Comparison of ENCODE assay signal across 23 mouse cellular contexts in genomic region chr16:85095923-85096322, GRCm38 (mm10).
DNase-seq lines count a peak whose midpoint lies in the region; ATAC-seq and TF ChIP-seq lines count a peak whose summit lies in the region.
"Had no signal": no experiment of that assay in that cellular context is flagged by ENCODE, and none has a peak within 500 bp of the region (broad histone marks: within the 10 kb centered on the region; RNA-seq: fewer than 3 reads in every experiment).

No protein-coding gene starts in this region.

- no peak overlapping the region for H3K4me3 ChIP-seq in forebrain, embryonic 13.5 days
- H3K4me3 ChIP-seq in forebrain, embryonic 10.5 days: no peak overlapping the region
- no peak overlapping the region for H3K4me3 ChIP-seq in forebrain, embryonic 16.5 days (replicated peaks; ENCODE audit: low read length)
- no peak overlapping the region for H3K4me3 ChIP-seq in forebrain, embryonic 11.5 days (ENCODE audit: low read depth, low read length)
- H3K4me3 ChIP-seq in layer of hippocampus, adult 2 months: no peak overlapping the region
- no peak overlapping the region for H3K4me3 ChIP-seq in midbrain, embryonic 13.5 days (replicated peaks)
- no peak overlapping the region for H3K4me3 ChIP-seq in midbrain, embryonic 14.5 days (replicated peaks; ENCODE audit: low read depth, low read length)
- H3K4me3 ChIP-seq: embryonic facial prominence, embryonic 10.5 days; embryonic facial prominence, embryonic 13.5 days; erythroblast, embryonic 14.5 days; gastrocnemius, adult 2 months; intestine, embryonic 15.5 days had no signal

- peak overlapping the region; percentile 48; the same call in 1 of the 2 replicates for H3K27ac ChIP-seq in forebrain, embryonic 13.5 days
- H3K27ac ChIP-seq in forebrain, embryonic 10.5 days: no peak overlapping the region
- H3K27ac ChIP-seq in forebrain, embryonic 16.5 days (ENCODE audit: low read length): peak overlapping the region; percentile 31; the same call in 1 of the 2 replicates
- H3K27ac ChIP-seq in forebrain, embryonic 11.5 days (ENCODE audit: low read depth, low read length): no peak overlapping the region
- H3K27ac ChIP-seq in layer of hippocampus, adult 2 months: peak overlapping the region; percentile 32; the same call in 1 of the 2 replicates
- peak overlapping the region; percentile 75; the same call in 1 of the 2 replicates for H3K27ac ChIP-seq in midbrain, embryonic 13.5 days
- no peak overlapping the region for H3K27ac ChIP-seq in midbrain, embryonic 14.5 days (replicated peaks; ENCODE audit: low read depth, low read length)
- H3K27ac ChIP-seq: embryonic facial prominence, embryonic 10.5 days; embryonic facial prominence, embryonic 13.5 days; gastrocnemius, adult 2 months; intestine, embryonic 15.5 days had no signal

- H3K27me3 ChIP-seq in forebrain, embryonic 13.5 days: no peaks in the 10 kb centered on the region
- H3K27me3 ChIP-seq in forebrain, embryonic 10.5 days (ENCODE audit: poor library complexity, severe bottlenecking): no peaks in the 10 kb centered on the region
- no peaks in the 10 kb centered on the region for H3K27me3 ChIP-seq in forebrain, embryonic 16.5 days (replicated peaks; ENCODE audit: control insufficient read depth, insufficient read depth, low read length)
- no peaks in the 10 kb centered on the region for H3K27me3 ChIP-seq in forebrain, embryonic 11.5 days (ENCODE audit: control insufficient read depth, insufficient read depth, low read length)
- H3K27me3 ChIP-seq in midbrain, embryonic 13.5 days: no peaks in the 10 kb centered on the region
- no peaks in the 10 kb centered on the region for H3K27me3 ChIP-seq in midbrain, embryonic 14.5 days (ENCODE audit: control insufficient read depth, insufficient read depth, low read length)
- H3K27me3 ChIP-seq: CH12.LX; embryonic facial prominence, embryonic 13.5 days; intestine, embryonic 15.5 days; Patski had no signal

- no peak for DNase-seq in forebrain, embryonic 10.5 days (ENCODE audit: extremely low spot score, low spot score)
- no peak for DNase-seq in forebrain, embryonic 11.5 days (ENCODE audit: low spot score)
- DNase-seq in layer of hippocampus, adult 2 months (ENCODE audit: low spot score in 2 of 2): no peak
- no peak for DNase-seq in layer of hippocampus, adult 8-10 months (ENCODE audit: low spot score in 2 of 2)
- DNase-seq in midbrain, embryonic 14.5 days: no peak
- DNase-seq: adrenal gland, postnatal 10 days; adrenal gland, postnatal 36 days; B cell, adult 2 months; embryo, embryonic 11 days; gastrocnemius, adult 2 months; gastrocnemius, postnatal 14 days; kidney, adult 11 months had no signal

- TF ChIP-seq CTCF in layer of hippocampus, adult 2 months (conservative IDR thresholded peaks at IDR 0.05): no peak

- ATAC-seq in forebrain, embryonic 13.5 days: no peak
- no peak for ATAC-seq in forebrain, embryonic 16.5 days
- ATAC-seq in forebrain, embryonic 11.5 days (replicated peaks; ENCODE audit: low FRiP score): no peak
- no peak for ATAC-seq in midbrain, embryonic 13.5 days
- ATAC-seq in midbrain, embryonic 14.5 days (ENCODE audit: low FRiP score, low TSS enrichment): no peak
- ATAC-seq: intestine, embryonic 15.5 days; Patski had no signal

- no peak overlapping the region for H3K4me2 ChIP-seq in forebrain, embryonic 13.5 days
- no peak overlapping the region for H3K4me2 ChIP-seq in forebrain, embryonic 16.5 days (ENCODE audit: low read length)
- H3K4me2 ChIP-seq in forebrain, embryonic 11.5 days (ENCODE audit: low read depth, low read length, severe bottlenecking): no peak overlapping the region
- H3K4me2 ChIP-seq in midbrain, embryonic 13.5 days (replicated peaks): no peak overlapping the region
- no peak overlapping the region for H3K4me2 ChIP-seq in midbrain, embryonic 14.5 days (ENCODE audit: low read length)
- H3K4me2 ChIP-seq: embryonic facial prominence, embryonic 13.5 days; heart, embryonic 11.5 days; intestine, embryonic 15.5 days had no signal

- H3K4me1 ChIP-seq in forebrain, embryonic 13.5 days: peaks cover 63% of the 10 kb centered on the region
- peaks cover 67% of the 10 kb centered on the region for H3K4me1 ChIP-seq in forebrain, embryonic 10.5 days
- peaks cover 49% of the 10 kb centered on the region for H3K4me1 ChIP-seq in forebrain, embryonic 16.5 days (replicated peaks; ENCODE audit: control insufficient read depth, insufficient read depth, low read length)
- peaks cover 9% of the 10 kb centered on the region for H3K4me1 ChIP-seq in forebrain, embryonic 11.5 days (replicated peaks; ENCODE audit: control insufficient read depth, insufficient read depth, low read length)
- peaks cover 61% of the 10 kb centered on the region for H3K4me1 ChIP-seq in midbrain, embryonic 13.5 days (replicated peaks)
- peaks cover 39% of the 10 kb centered on the region for H3K4me1 ChIP-seq in midbrain, embryonic 14.5 days (ENCODE audit: control insufficient read depth, insufficient read depth, low read length)

- 92% methylated on average over 2 of the region's 2 CpGs for WGBS in forebrain, embryonic 13.5 days
- WGBS in forebrain, embryonic 10.5 days: 89% methylated on average over 2 of the region's 2 CpGs
- WGBS in forebrain, embryonic 16.5 days: 86% methylated on average over 2 of the region's 2 CpGs
- WGBS in forebrain, embryonic 11.5 days: 78% methylated on average over 2 of the region's 2 CpGs
- 88% methylated on average over 2 of the region's 2 CpGs for WGBS in midbrain, embryonic 13.5 days
- WGBS in midbrain, embryonic 14.5 days: 78% methylated on average over 2 of the region's 2 CpGs

- no peak overlapping the region for H3K9ac ChIP-seq in forebrain, embryonic 13.5 days
- H3K9ac ChIP-seq in forebrain, embryonic 16.5 days (replicated peaks; ENCODE audit: low read depth, low read length): no peak overlapping the region
- H3K9ac ChIP-seq in forebrain, embryonic 11.5 days (ENCODE audit: low read length): no peak overlapping the region
- H3K9ac ChIP-seq in midbrain, embryonic 13.5 days (replicated peaks): no peak overlapping the region
- no peak overlapping the region for H3K9ac ChIP-seq in midbrain, embryonic 14.5 days (replicated peaks; ENCODE audit: low read length)
- H3K9ac ChIP-seq: embryonic facial prominence, embryonic 13.5 days; intestine, embryonic 15.5 days had no signal

- no peaks in the 10 kb centered on the region for H3K9me3 ChIP-seq in forebrain, embryonic 13.5 days (replicated peaks)
- no peaks in the 10 kb centered on the region for H3K9me3 ChIP-seq in forebrain, embryonic 10.5 days
- no peaks in the 10 kb centered on the region for H3K9me3 ChIP-seq in forebrain, embryonic 16.5 days (ENCODE audit: control insufficient read depth, low read length)
- no peaks in the 10 kb centered on the region for H3K9me3 ChIP-seq in forebrain, embryonic 11.5 days (ENCODE audit: control insufficient read depth, low read length)
- no peaks in the 10 kb centered on the region for H3K9me3 ChIP-seq in midbrain, embryonic 13.5 days
- H3K9me3 ChIP-seq in midbrain, embryonic 14.5 days (ENCODE audit: control insufficient read depth, low read length): no peaks in the 10 kb centered on the region
- H3K9me3 ChIP-seq: embryonic facial prominence, embryonic 10.5 days; embryonic facial prominence, embryonic 13.5 days; intestine, embryonic 15.5 days had no signal

- peaks cover 7% of the 10 kb centered on the region; the same call in 1 of the 2 replicates for H3K36me3 ChIP-seq in forebrain, embryonic 13.5 days (ENCODE audit: poor library complexity, severe bottlenecking)
- peaks cover 21% of the 10 kb centered on the region for H3K36me3 ChIP-seq in forebrain, embryonic 10.5 days (replicated peaks)
- no peaks in the 10 kb centered on the region for H3K36me3 ChIP-seq in forebrain, embryonic 16.5 days (ENCODE audit: control insufficient read depth, insufficient read depth)
- H3K36me3 ChIP-seq in forebrain, embryonic 11.5 days (ENCODE audit: control insufficient read depth, insufficient read depth, low read length): no peaks in the 10 kb centered on the region; the same call in 1 of the 2 replicates
- H3K36me3 ChIP-seq in midbrain, embryonic 13.5 days: peaks cover 9% of the 10 kb centered on the region; the same call in 1 of the 2 replicates
- H3K36me3 ChIP-seq in midbrain, embryonic 14.5 days (ENCODE audit: control insufficient read depth, insufficient read depth, low read length): no peaks in the 10 kb centered on the region
- H3K36me3 ChIP-seq: G1E; intestine, embryonic 15.5 days had no signal

Comparison
In these comparisons a context has a peak if more than half of its experiments do, and no peak if none do; other contexts are left out.
1. H3K27ac ChIP-seq: peak in forebrain, embryonic 13.5 days (single experiment), forebrain, embryonic 16.5 days (single experiment), layer of hippocampus, adult 2 months (single experiment) and midbrain, embryonic 13.5 days (single experiment); none in forebrain, embryonic 10.5 days (single experiment), forebrain, embryonic 11.5 days (single experiment) and midbrain, embryonic 14.5 days (single experiment).